Mouse (Mus musculus) brain, embryonic 14.5 days (tissue): ENCODE data around the gene Hepacam2. TPM values are rescaled to one million over a fixed set of nuclear protein-coding genes. Genes with fewer than 3 reads are reported as not detected.

ENCODE experiments used
- DNase-seq: peaks from one replicate; pipeline ENCODE4 v3.0.0-alpha.2; 2011; ENCODE audit warnings: low read depth
- CTCF ChIP-seq: fragments of 200-500 bp; IDR thresholded peaks from 2 replicates; pipeline ENCODE4 v1.5.1; 2012; ENCODE audit warnings: inconsistent platforms, mild to moderate bottlenecking, moderate library complexity, borderline replicate concordance; ENCODE audit not compliant: insufficient read depth, insufficient read length; ENCODE audit errors: extremely low read depth
- POLR2A ChIP-seq: fragments of 200-500 bp; IDR thresholded peaks from 2 replicates; pipeline ENCODE4 v1.6.1; 2012; ENCODE audit warnings: mild to moderate bottlenecking, inconsistent platforms, borderline replicate concordance; ENCODE audit not compliant: poor library complexity, insufficient read depth, insufficient read length, severe bottlenecking; ENCODE audit errors: extremely low read depth
- polyA plus RNA-seq: library from polyadenylated mRNA; depleted of rRNA; stranded (reverse); fragments of >200 nt; gene quantifications from 2 replicates; pipeline ENCODE4 v1.2.3, GENCODE M21; 2012

The Hepacam2 gene
- polyA plus RNA-seq, 1 experiment: 2.5 TPM

- no peak for DNase-seq
- no peak for TF ChIP-seq POLR2A
- TF ChIP-seq CTCF: no peak
Observed at GRCm38 (mm10) chr6:3507078-3507477, 9.0 kb upstream of the Hepacam2 start.

GRCm38 (mm10) chr6:3505289-3505688 lies 7.2 kb upstream of the Hepacam2 start:
- no peak for DNase-seq
- no peak for TF ChIP-seq CTCF
- no peak for TF ChIP-seq POLR2A

GRCm38 (mm10) chr6:3500286-3500685 lies 2.2 kb upstream of the Hepacam2 start:
- no peak for DNase-seq
- TF ChIP-seq POLR2A: no peak

DNA sequence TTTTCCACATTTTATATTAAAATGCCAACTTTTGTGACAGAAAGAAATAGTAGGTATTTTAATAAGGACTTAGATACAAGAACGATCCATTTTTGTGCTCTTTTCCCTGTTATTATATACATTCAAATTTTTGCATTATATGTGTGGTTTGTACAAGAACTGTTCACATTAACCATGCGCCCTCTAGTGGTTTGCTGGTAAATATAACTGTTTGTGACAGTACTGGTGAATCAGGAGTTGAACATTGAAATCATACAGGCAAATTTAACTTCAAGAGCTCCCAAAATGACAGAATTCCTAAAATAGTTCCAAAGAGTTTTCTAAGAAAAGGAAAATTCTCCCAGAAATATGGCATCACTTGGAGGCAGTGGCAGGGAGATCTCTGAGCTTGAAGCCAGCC lies 1.9 kb downstream of the Hepacam2 start:
- peak; percentile 80 for DNase-seq
- TF ChIP-seq POLR2A (no peak), CTCF (peak; percentile 21; the same call in 1 of the 2 replicates)

DNA sequence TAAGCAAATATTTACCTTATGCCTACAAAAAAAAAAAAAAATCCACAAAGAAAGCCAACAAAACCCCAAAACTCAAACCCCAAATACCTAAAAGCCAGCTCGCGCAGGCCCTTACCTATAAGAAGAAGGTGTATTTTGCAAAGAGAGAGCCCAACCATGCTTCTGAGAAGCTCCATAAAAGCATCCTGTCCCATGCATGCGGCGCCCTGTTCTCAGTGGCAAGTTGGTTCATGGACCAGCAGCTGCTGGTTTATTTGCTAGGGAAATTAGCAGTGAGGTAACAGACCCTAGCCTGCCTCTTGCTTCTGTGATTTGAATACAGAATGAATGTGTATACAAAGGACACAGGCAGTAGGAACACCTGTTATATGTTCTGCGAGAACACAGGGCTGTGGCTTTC lies 3.8 kb downstream of the Hepacam2 start:
- DNase-seq: no peak
- TF ChIP-seq POLR2A (no peak), CTCF (no peak)

DNA sequence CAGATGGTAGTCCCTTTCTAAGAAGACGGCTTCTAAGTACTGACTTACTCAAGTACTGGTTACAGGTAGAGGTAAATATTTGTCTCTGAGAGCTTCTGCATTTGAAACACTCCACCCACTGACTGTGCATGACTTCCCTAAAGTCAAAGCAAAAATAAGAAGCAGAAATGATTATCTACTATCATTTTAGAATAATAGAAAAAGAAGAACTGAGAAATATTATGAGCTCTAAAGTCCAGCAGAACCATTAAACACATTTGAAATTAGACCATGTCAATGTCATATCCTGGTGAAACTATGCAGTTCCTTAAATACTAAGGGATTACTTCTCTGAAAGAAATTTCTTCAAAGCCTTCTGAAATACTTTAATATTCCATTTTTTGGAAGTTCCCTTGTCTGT lies 10.7 kb downstream of the Hepacam2 start:
- TF ChIP-seq POLR2A (no peak), CTCF (no peak)
- DNase-seq: no peak

GRCm38 (mm10) chr6:3485133-3485532 lies 13.0 kb downstream of the Hepacam2 start:
- no peak for DNase-seq
- TF ChIP-seq POLR2A (no peak), CTCF (no peak)

- DNase-seq: no peak
- TF ChIP-seq POLR2A: no peak
Observed at GRCm38 (mm10) chr6:3481705-3482104, 16.4 kb downstream of the Hepacam2 start.

DNA sequence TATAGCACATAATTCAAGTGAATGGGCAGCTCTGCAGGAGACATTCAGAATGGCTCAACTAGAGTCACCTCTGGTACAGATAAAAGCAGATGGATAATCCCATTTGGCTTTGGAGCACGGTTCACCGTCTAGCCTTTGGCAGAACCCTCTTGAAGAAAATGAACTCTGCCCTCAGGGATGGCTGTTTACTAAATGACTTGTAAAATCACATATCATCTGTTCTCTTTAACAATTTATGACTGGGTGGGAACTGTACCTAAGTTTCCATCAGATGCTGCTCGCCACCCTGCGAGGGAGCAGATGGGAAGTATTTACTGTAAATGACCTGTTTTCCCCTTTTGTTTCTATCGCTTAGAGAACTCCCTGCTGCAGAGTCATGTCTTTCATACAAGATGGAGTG lies 18.2 kb downstream of the Hepacam2 start:
- TF ChIP-seq POLR2A (no peak), CTCF (no peak)
- DNase-seq: peak; percentile 15

DNA sequence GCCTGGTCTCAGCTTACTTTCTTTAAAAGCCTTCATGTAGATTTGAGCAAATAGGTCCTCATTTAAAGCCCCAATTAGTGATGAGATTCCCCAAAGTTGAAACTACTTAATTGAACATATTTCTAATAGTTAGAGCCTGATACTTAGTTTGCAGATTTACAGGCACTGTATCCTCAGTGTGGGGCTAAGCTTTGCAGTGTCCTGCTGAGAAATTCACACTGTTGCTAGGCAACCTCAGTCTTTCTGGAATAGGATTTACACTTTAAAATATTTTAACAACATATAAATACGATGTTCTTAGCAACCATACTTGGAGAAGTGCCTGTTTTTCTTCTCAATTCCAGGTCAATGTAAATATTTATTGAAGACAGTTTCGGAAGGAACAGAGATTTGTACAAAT lies 21.8 kb downstream of the Hepacam2 start:
- DNase-seq: peak; percentile 30

DNA sequence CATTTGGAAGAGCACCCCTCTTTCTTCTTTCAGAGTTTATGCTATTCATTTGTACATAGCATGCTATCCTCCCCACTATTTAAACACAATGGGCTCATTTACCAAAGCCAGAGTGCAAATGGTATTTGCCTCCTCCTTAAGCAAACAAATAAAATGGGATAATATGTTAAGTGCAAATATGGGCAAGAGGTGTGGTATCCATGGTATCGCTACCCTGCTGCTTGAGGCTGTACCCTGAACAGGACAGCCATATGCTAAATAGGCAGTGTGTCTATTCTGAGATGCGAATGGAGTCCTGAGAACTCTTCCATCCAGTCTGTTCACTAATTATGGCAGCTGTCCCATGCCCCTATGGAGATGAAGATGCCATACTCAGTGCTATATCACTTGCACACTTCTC lies 27.4 kb downstream of the Hepacam2 start:
- DNase-seq: no peak
- TF ChIP-seq CTCF (no peak), POLR2A (no peak)

More for the DNA sequence above, 21.8 kb downstream of the Hepacam2 start:
- no peak for TF ChIP-seq CTCF
- no peak for TF ChIP-seq POLR2A

DNA sequence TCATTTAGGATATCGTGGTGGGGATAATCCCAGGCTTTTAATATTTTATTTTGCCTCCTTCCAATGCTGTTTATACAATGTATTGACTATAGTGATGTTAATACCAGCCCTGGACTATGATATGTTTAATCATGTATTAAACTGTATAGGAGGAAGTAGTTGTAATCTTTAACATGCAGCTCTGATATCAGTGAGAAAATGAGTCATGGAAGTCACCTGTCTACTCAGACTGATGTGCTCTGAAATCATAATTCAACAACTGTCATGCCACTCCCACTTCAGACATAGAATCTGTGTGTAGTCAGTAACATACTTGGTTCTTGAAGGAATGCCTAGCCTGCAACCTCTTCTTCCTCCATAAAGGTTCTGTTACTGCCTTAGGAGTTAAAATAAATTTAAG lies 29.5 kb downstream of the Hepacam2 start:
- no peak for DNase-seq
- TF ChIP-seq CTCF: no peak
- TF ChIP-seq POLR2A: no peak

DNA sequence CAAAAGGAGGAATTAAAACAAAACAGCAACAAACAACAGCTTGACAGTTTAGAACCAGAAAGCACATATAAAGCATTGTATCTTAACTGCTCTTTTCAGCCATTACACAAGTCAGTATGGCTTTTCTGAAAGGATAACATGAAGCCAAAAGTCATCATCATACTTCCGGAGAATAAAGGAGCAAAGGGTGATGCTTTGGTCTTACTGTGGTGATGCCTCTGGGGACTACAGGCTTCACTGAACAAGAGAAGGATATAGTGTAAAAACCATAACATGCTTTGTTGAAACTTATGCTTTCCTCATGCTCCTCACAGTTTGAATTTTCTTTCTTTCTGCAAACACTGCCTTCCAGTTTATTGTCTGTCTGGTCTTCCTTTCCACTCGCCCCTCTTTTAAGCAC lies 34.5 kb downstream of the Hepacam2 start:
- no peak for DNase-seq
- no peak for TF ChIP-seq POLR2A
- TF ChIP-seq CTCF: no peak
